Mouse (Mus musculus) liver, embryonic 14.5 days (tissue): ENCODE measurements at regions not wholly inside any gene's neighbourhood (a gene's known extent, or its start where the extent isn't known, plus 50 kb on each side); places are given as distances from the start of the nearest gene placed in this dataset.

Experiments
- CTCF ChIP-seq: IDR thresholded peaks from 2 replicates; pipeline ENCODE4 v1.5.1; 2016; ENCODE audit warnings: antibody characterized with exemption, low read depth, control low read depth
- EP300 ChIP-seq: IDR thresholded peaks from 2 replicates; pipeline ENCODE4 v1.6.1; 2016; ENCODE audit warnings: antibody characterized with exemption, low read depth

DNA sequence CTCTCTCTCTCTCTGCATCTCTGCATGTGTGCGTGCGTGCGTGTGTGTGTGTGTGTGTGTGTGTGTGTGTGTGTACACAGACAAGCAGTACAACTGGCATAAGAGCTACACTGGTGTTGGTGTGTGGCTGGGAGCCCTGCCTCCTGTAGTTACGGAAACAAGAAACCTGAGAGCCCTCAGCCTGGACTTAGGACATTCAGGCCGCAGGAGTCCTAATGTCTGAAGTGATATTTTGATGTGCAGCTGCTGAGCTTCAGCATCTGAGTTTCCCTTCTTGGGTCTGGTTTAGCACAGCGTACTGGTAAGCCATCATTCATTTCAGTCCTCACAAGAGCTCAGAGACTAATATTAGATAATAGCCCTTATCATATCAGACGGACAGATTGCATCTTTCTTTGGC lies 134.8 kb upstream of the Runx1 start:
- no peak for TF ChIP-seq CTCF
- no peak for TF ChIP-seq EP300
